Mouse (Mus musculus) brain, embryonic 14.5 days (tissue): Measurements from ENCODE around the gene Akap12.

ENCODE experiments used
- CTCF ChIP-seq: fragments of 200-500 bp; IDR thresholded peaks from 2 replicates; pipeline ENCODE4 v1.5.1; 2012; ENCODE audit warnings: inconsistent platforms, mild to moderate bottlenecking, moderate library complexity, borderline replicate concordance; ENCODE audit not compliant: insufficient read depth, insufficient read length; ENCODE audit errors: extremely low read depth
- POLR2A ChIP-seq: fragments of 200-500 bp; IDR thresholded peaks from 2 replicates; pipeline ENCODE4 v1.6.1; 2012; ENCODE audit warnings: mild to moderate bottlenecking, inconsistent platforms, borderline replicate concordance; ENCODE audit not compliant: poor library complexity, insufficient read depth, insufficient read length, severe bottlenecking; ENCODE audit errors: extremely low read depth

DNA sequence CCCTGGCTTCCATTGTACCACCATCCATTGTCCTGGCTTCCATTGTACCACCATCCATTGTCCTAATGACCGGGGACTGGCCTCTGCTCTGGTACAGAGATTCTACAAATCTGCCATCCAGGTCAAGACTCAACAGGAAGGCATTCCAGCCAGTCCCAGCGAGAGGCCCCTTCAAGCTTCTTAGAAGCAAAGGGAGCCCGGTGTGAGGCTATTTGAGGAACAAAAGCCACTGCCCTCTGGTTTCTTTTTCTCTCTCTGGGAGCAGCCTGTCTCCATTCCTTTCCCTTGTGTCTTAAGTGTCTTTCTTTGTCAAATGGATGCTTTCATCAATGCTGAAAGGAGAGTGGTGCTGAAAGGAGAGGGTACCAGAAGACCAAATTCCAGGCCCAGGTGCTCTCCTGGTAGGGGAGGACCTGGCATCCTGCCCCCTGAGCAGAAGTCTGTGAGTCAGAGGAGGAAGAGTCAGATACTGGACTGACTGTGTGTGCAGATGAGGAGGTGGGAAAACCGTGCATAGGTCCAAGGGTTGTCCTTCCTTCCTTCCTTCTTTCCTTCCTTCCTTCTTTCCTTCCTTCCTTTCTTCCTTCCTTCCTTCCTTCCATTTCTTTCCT is 16.8 kb upstream of the Akap12 start:
- TF ChIP-seq POLR2A = no peak
- no peak for TF ChIP-seq CTCF
